Mouse (Mus musculus) yolk sac, embryonic 10.5 days (tissue): ENCODE measurements around the gene Qtrt1.
"Not testable (repeated sequence)": the region's sequence is repeated elsewhere in the genome, so short reads cannot be mapped to it uniquely, and the experiment has no call there.

Experiments
- DNase-seq: peaks from one replicate; pipeline ENCODE4 v3.0.0-alpha.2; 2017; ENCODE audit warnings: low spot score

The Qtrt1 gene

GRCm38 (mm10) chr9:21451391-21451790, 39.8 kb downstream of the Qtrt1 start:
- DNase-seq = no peak

- DNase-seq = no peak
These were observed 40.2 kb downstream of the Qtrt1 start for GRCm38 (mm10) chr9:21451870-21452269.

- no peak for DNase-seq
These were observed 41.4 kb downstream of the Qtrt1 start for GRCm38 (mm10) chr9:21453003-21453402.

DNA sequence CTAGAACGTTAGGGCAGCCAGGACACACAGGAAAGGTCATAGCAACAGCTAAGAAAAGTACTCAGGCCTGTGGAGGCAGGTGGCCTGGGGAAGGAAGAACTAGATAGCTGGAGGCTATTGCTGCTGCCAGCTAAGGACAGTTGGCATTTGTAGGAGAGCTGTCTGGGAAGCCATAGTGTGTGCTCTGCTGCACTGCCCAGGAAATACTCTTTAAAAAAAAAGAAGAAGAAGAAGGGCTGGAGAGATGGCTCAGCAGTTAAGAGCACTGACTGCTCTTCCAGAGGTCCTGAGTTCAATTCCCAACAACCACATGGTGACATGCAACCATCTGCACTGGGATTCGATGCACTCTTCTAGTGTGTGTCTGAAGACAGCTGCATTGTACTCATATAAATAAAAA, 41.8 kb downstream of the Qtrt1 start:
- no peak for DNase-seq

DNA sequence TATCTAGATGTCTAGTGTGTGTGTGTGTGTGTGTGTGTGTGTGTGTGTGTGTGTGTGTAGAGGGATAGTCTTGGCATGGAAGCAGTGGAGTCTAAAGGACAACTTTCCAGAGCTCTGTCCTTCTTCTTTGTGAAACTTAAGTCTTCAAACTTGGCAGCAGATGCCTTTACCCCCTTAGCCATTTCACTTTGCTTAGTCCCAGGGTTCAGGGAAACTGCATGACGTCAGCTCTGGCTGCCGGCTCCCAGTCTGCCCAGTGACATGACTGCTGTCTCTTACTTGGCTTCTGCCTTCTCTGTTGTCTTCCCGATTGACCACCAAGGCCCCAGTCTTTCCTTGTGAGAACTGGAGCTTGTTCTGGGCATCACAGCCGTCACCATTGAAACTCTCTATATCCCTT, 42.9 kb downstream of the Qtrt1 start:
- no peak for DNase-seq

GRCm38 (mm10) chr9:21455103-21455770, 43.6 kb downstream of the Qtrt1 start:
- DNase-seq = no peak

- no peak for DNase-seq
These were observed 44.8 kb downstream of the Qtrt1 start for GRCm38 (mm10) chr9:21456246-21456929.

DNA sequence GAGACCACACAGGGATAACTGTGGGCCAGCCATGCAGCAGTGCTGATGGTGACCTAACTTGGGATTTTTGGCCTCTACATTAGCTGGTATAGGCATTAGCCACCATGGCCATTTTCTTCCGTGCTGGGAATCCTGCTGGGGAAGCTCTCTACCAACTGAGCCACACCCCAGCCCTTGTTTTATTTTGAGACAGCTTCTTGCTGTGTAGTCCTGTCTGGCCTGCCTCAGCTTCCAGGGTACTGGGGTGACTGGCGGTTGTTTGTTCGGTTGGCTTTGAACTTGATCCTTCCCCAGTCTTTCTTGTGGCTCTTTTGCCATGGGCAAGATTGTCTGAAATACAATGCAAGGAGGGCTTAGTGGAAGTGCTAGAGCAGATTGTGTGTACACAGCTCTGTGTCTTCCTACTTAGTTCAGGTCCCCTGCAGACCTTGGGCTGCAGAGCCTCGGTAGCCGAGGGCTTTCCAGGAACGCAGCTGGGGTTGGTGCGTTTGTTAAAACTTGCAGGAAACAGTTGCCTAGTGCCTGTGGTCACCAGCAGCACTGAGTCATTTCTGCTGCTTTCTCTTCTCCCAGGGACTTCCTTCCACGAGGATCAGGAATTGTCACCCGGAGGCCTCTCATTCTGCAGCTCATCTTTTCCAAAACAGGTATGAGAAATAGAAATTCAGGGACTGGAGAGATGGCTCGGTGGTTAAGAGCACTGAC, 45.4 kb downstream of the Qtrt1 start:
- DNase-seq = no peak

DNA sequence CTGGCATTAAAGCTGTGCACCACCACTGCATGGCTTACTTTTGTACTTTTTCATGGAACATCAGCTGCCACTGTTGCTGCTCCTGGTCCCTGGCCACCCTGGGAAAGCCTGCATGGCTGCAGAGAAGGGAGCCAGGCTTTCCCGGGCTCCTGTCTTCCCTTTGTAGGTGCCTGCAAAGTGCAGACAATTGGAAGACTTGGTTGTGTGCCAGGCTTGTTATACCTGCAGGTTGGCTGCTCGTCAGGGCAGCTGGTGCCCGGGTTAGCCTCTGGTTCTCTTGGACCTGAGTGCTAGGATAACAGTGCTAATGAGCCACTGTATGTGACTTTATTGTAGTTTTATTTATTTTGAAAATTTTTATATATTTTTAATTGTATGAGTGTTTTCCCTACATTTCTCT, 47.2 kb downstream of the Qtrt1 start:
- DNase-seq = no peak

GRCm38 (mm10) chr9:21460400-21460940, 48.8 kb downstream of the Qtrt1 start:
- no peak for DNase-seq

GRCm38 (mm10) chr9:21463138-21463590, 51.5 kb downstream of the Qtrt1 start:
- peak; percentile 42 for DNase-seq

- DNase-seq = no peak
These were observed 52.3 kb downstream of the Qtrt1 start for GRCm38 (mm10) chr9:21463766-21464564.

- not testable (repeated sequence) for DNase-seq
These were observed 52.9 kb downstream of the Qtrt1 start for GRCm38 (mm10) chr9:21464565-21464928.

DNA sequence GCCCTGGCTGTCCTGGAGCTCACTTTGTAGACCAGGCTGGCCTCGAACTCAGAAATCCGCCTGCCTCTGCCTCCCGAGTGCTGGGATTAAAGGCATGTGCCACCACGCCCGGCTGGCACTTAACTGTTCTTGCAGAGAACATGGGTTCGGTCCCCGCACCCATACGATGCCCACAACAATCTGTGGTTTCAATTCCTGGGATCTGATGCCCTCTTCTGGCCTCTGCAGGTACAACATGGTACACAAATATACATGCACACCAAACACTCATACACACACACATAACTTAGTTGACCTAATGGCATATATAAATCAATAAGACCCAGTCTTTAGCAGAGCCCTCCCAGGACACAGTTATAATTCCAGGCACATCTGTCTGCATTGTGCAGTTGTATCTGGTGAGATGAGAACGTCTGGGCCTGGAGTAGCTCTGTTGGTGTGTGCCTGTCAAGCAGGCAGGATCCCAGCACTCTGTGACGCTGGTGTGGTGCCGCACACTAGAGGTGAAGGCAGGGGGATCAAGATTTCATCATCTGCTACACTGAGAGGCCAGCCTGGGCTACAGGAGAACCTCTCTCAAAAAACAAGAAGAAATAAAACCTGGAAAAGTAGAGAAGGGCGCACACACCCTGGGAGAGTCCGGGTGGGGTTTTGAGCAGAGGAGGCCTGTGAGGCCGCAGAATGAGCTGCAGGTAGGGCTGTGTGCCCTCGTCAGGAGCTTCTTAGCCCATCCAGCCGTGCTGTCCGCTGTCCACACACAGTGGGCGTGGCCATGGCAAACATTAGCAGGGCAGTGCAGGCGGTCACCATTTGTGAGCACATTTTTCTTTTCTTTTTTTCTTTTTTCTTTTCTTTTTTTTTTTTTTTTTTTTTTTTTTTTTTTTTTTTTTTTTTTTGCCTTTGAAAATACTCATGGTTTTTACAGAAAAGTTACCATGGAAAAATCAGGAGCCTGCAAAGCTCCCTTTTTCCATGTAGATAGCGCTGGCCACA, 57.7 kb downstream of the Qtrt1 start:
- no peak for DNase-seq
